ENCODE assay signal across 13 mouse cellular contexts in the genomic region with DNA sequence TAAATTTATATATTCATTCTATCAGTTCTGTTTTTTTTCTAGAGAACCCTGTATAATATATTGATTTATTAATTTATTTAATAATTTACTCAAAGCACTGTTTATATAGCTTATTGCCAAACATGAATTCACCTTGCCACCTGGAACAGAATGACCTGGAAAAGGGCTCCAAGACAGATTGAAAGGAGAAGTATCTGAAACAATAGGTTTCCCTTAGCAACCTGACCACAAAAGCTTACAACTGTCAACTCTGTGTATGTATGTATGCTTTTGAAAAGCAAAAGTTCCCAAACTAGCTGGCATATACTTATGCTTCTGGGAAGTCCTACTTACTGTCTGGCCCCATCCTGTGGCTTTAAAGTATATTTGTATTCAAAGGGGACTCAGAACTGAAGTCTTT.
"Had no signal": no experiment of that assay in that cellular context is flagged by ENCODE, and none has a peak within 500 bp of the region (broad histone marks: within the 10 kb centered on the region; RNA-seq: fewer than 3 reads in every experiment).

No protein-coding gene starts in this region.

- DNase-seq: kidney, adult 18-20 months; kidney, postnatal 4 days; midbrain, embryonic 14.5 days; right cerebral cortex, adult 18-20 months; right cerebral cortex, postnatal 25 days; thymus, postnatal 4 days had no signal

- H3K36me3 ChIP-seq: intestine, embryonic 15.5 days; limb, embryonic 10.5 days; liver, embryonic 12.5 days; midbrain, embryonic 10.5 days; neural tube, embryonic 15.5 days had no signal

- H3K9ac ChIP-seq: intestine, embryonic 15.5 days; liver, embryonic 12.5 days; neural tube, embryonic 15.5 days had no signal

- ATAC-seq: intestine, embryonic 15.5 days; liver, embryonic 12.5 days had no signal

- H3K4me1 ChIP-seq: intestine, embryonic 15.5 days; limb, embryonic 10.5 days; liver, embryonic 12.5 days; midbrain, embryonic 10.5 days; neural tube, embryonic 15.5 days had no signal

- H3K27me3 ChIP-seq: intestine, embryonic 15.5 days; liver, embryonic 12.5 days; neural tube, embryonic 15.5 days had no signal

- H3K27ac ChIP-seq: intestine, embryonic 15.5 days; kidney, postnatal 0 days; limb, embryonic 10.5 days; liver, embryonic 12.5 days; midbrain, embryonic 10.5 days; neural tube, embryonic 15.5 days had no signal

- H3K4me3 ChIP-seq: intestine, embryonic 15.5 days; limb, embryonic 10.5 days; liver, embryonic 12.5 days; midbrain, embryonic 10.5 days; myocyte; neural tube, embryonic 15.5 days had no signal

- H3K9me3 ChIP-seq: intestine, embryonic 15.5 days; limb, embryonic 10.5 days; liver, embryonic 12.5 days; midbrain, embryonic 10.5 days; neural tube, embryonic 15.5 days had no signal

- H3K4me2 ChIP-seq: intestine, embryonic 15.5 days; liver, embryonic 12.5 days; neural tube, embryonic 15.5 days had no signal
